Mouse (Mus musculus) heart, postnatal 0 days (tissue): ENCODE results near the gene Abhd12.

Experiments
- CTCF ChIP-seq: IDR thresholded peaks from 2 replicates; pipeline ENCODE4 v1.5.1; 2016; ENCODE audit warnings: antibody characterized with exemption, control low read depth, low read depth
- EP300 ChIP-seq: IDR thresholded peaks from 2 replicates; pipeline ENCODE4 v1.6.1; 2016; ENCODE audit warnings: antibody characterized with exemption, low read depth

- no peak for TF ChIP-seq CTCF
- no peak for TF ChIP-seq EP300
Observed at GRCm38 (mm10) chr2:150920543-150920942, 16.0 kb upstream of the Abhd12 start.
